ENCODE assay signal across 8 mouse cellular contexts in the genomic region with DNA sequence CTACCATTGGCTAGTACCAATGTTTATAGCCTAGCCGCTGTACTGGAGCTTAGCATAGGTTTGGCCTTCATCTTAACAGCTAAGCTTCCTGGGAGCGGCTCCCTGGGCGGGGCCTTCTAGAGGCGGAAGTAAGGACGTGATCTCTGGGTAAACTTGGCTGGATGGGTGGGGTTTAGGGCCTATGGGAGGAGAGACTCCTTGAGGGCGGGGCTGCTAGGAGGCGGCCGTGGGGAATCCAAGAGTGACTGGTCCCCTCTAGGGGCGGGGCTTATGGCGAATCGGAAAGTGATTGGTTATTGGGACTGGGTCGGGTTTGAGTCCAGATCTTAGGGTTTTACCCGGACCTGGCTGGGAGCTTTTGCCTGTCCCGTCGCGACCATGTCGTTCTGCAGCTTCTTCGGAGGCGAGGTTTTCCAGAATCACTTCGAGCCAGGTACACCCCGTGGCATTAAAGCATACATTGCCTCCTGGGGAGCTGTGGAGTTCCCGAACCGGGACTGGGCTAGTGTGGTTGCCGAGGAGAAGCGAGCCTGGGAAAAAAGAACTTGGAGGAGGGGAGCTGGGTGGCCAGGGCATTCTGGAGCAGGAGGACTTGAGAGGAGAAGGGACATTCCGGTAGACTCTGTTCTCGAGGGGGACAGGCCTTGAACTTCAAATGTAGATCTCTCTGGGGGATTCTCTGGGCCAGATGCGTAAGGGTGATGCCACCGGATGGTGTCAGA. TPM values are rescaled to one million over a fixed set of nuclear protein-coding genes. Genes with fewer than 3 reads are reported as not detected.
DNase-seq lines count a peak whose midpoint lies in the region; ATAC-seq and TF ChIP-seq lines count a peak whose summit lies in the region.

Gene Msrb1 (plus strand): TSS at position 313 of the 722 bp plus-strand sequence.

- H3K4me2 ChIP-seq in heart, embryonic 12.5 days, result peak within 1 kb of the TSS; percentile 79
- H3K4me2 ChIP-seq in kidney, postnatal 0 days (ENCODE audit: low read length), result peak within 1 kb of the TSS; percentile 94
- H3K4me2 ChIP-seq in liver, embryonic 11.5 days, result peak within 1 kb of the TSS; percentile 90
- peak within 1 kb of the TSS; percentile 77 for H3K4me2 ChIP-seq in stomach, embryonic 14.5 days (replicated peaks; ENCODE audit: low read depth, low read length)

- H3K27ac ChIP-seq in heart, embryonic 12.5 days (ENCODE audit: poor library complexity, severe bottlenecking), result peak within 1 kb of the TSS; percentile 51; the same call in 1 of the 2 replicates
- peak within 1 kb of the TSS; percentile 78 for H3K27ac ChIP-seq in kidney, postnatal 0 days
- peak within 1 kb of the TSS; percentile 49 for H3K27ac ChIP-seq in liver, embryonic 11.5 days (ENCODE audit: low read depth, low read length)
- peak within 1 kb of the TSS; percentile 44; the same call in 1 of the 2 replicates for H3K27ac ChIP-seq in stomach, embryonic 14.5 days (ENCODE audit: low read length)

- no peak for TF ChIP-seq CTCF in kidney, postnatal 0 days (IDR thresholded peaks at IDR 0.05; ENCODE audit: low read depth)

- peak; percentile 96 for DNase-seq in CD4-positive helper T cell, adult 2 months (ENCODE audit: low read depth, low spot score)
- DNase-seq in brain, embryonic 18.5 days (ENCODE audit: low read depth, low spot score), result peak; percentile 89
- peak; percentile 100 for DNase-seq in kidney, postnatal 0 days (ENCODE audit: low spot score)
- peak; percentile 94 for DNase-seq in liver, embryonic 11.5 days (ENCODE audit: low spot score)
- peak; percentile 96 for DNase-seq in naive thymus-derived CD4-positive, alpha-beta T cell, adult 2 months (ENCODE audit: low read depth)

- H3K4me3 ChIP-seq in heart, embryonic 12.5 days, result peak within 1 kb of the TSS; percentile 69
- peak within 1 kb of the TSS; percentile 66 for H3K4me3 ChIP-seq in kidney, postnatal 0 days (replicated peaks; ENCODE audit: low read depth, low read length)
- H3K4me3 ChIP-seq in liver, embryonic 11.5 days (ENCODE audit: low read depth, low read length), result peak within 1 kb of the TSS; percentile 71
- H3K4me3 ChIP-seq in stomach, embryonic 14.5 days (ENCODE audit: low read depth, low read length), result peak within 1 kb of the TSS; percentile 53

- under 1% methylated on average over 29 of the region's 29 CpGs for WGBS in heart, embryonic 12.5 days
- WGBS in kidney, postnatal 0 days, result under 1% methylated on average over 29 of the region's 29 CpGs
- WGBS in liver, embryonic 11.5 days, result under 1% methylated on average over 29 of the region's 29 CpGs
- WGBS in stomach, embryonic 14.5 days, result 1% methylated on average over 29 of the region's 29 CpGs

- no peaks in the 10 kb centered on the region for H3K27me3 ChIP-seq in heart, embryonic 12.5 days (replicated peaks)
- H3K27me3 ChIP-seq in kidney, postnatal 0 days (ENCODE audit: insufficient read depth, low read length), result no peaks in the 10 kb centered on the region
- H3K27me3 ChIP-seq in liver, embryonic 11.5 days (replicated peaks; ENCODE audit: control insufficient read depth, insufficient read depth, low read length), result no peaks in the 10 kb centered on the region
- H3K27me3 ChIP-seq in stomach, embryonic 14.5 days (ENCODE audit: control insufficient read depth, insufficient read depth, low read length), result no peaks in the 10 kb centered on the region

- peak; percentile 96 for ATAC-seq in erythroid progenitor cell, adult 5-6 weeks (replicated peaks; ENCODE audit: low FRiP score, poor library complexity, severe bottlenecking)
- ATAC-seq in heart, embryonic 12.5 days (ENCODE audit: insufficient number of reproducible peaks, low FRiP score), result peak; percentile 96
- ATAC-seq in kidney, postnatal 0 days (replicated peaks; ENCODE audit: low FRiP score, low read depth), result peak; percentile 95
- ATAC-seq in liver, embryonic 11.5 days (replicated peaks; ENCODE audit: low FRiP score), result peak; percentile 96
- ATAC-seq in stomach, embryonic 14.5 days (ENCODE audit: insufficient number of reproducible peaks, insufficient read depth, low FRiP score, low read depth), result peak; percentile 96

- peaks cover 30% of the 10 kb centered on the region for H3K4me1 ChIP-seq in heart, embryonic 12.5 days (replicated peaks)
- H3K4me1 ChIP-seq in kidney, postnatal 0 days (replicated peaks; ENCODE audit: insufficient read depth, low read length), result peaks cover 13% of the 10 kb centered on the region
- peaks cover 12% of the 10 kb centered on the region for H3K4me1 ChIP-seq in liver, embryonic 11.5 days (replicated peaks; ENCODE audit: control insufficient read depth, insufficient read depth, low read length)
- H3K4me1 ChIP-seq in stomach, embryonic 14.5 days (ENCODE audit: control insufficient read depth, insufficient read depth, low read length), result peaks cover 12% of the 10 kb centered on the region

- peaks cover 13% of the 10 kb centered on the region; the same call in 1 of the 2 replicates for H3K36me3 ChIP-seq in heart, embryonic 12.5 days
- H3K36me3 ChIP-seq in kidney, postnatal 0 days (ENCODE audit: insufficient read depth, low read length), result no peaks in the 10 kb centered on the region
- H3K36me3 ChIP-seq in liver, embryonic 11.5 days (ENCODE audit: control insufficient read depth, insufficient read depth, low read length), result no peaks in the 10 kb centered on the region
- H3K36me3 ChIP-seq in stomach, embryonic 14.5 days (ENCODE audit: control insufficient read depth, insufficient read depth, low read length), result no peaks in the 10 kb centered on the region

- peak within 1 kb of the TSS; percentile 82 for H3K9ac ChIP-seq in heart, embryonic 12.5 days
- peak within 1 kb of the TSS; percentile 70 for H3K9ac ChIP-seq in kidney, postnatal 0 days (ENCODE audit: low read depth, low read length)
- H3K9ac ChIP-seq in liver, embryonic 11.5 days (ENCODE audit: low read depth, low read length), result peak within 1 kb of the TSS; percentile 77
- peak within 1 kb of the TSS; percentile 54 for H3K9ac ChIP-seq in stomach, embryonic 14.5 days (replicated peaks; ENCODE audit: low read depth, low read length)

- no peaks in the 10 kb centered on the region for H3K9me3 ChIP-seq in heart, embryonic 12.5 days (replicated peaks)
- no peaks in the 10 kb centered on the region for H3K9me3 ChIP-seq in kidney, postnatal 0 days (replicated peaks; ENCODE audit: low read length)
- no peaks in the 10 kb centered on the region for H3K9me3 ChIP-seq in liver, embryonic 11.5 days (ENCODE audit: control insufficient read depth, low read length)
- no peaks in the 10 kb centered on the region for H3K9me3 ChIP-seq in stomach, embryonic 14.5 days (ENCODE audit: control insufficient read depth, low read depth, low read length)

RNA-seq across cellular contexts. Expression of gene Msrb1, which starts in this region (rescaled TPM):
- 108 and 112 TPM in 2 replicates for total RNA-seq in erythroid progenitor cell, adult 5-6 weeks (2015; ENCODE audit: low replicate concordance)
- total RNA-seq in erythroid progenitor cell, adult 5-6 weeks (2017; ENCODE audit: low replicate concordance), result 29.5 and 61.6 TPM in 2 replicates
- 17.3 and 18.2 TPM in 2 replicates for polyA plus RNA-seq in heart, embryonic 12.5 days (2016; fragmentation: Nextera tagmentation; extraction: Ambion mirVana)
- 45.8 and 48.6 TPM in 2 replicates for polyA plus RNA-seq in kidney, postnatal 0 days (2015; fragmentation: Nextera tagmentation; extraction: Ambion mirVana)
- polyA plus RNA-seq in liver, embryonic 11.5 days (2014; fragmentation: Nextera tagmentation; extraction: Ambion mirVana), result 30.7 and 31.0 TPM in 2 replicates
- 40.3 and 41.3 TPM in 2 replicates for polyA plus RNA-seq in stomach, embryonic 14.5 days (2014; fragmentation: Nextera tagmentation; extraction: Ambion mirVana)

Comparison
In these comparisons a context has a peak if more than half of its experiments do, and no peak if none do; other contexts are left out.
1. Peak in every context shown above with its lines: DNase-seq, ATAC-seq, H3K4me3 ChIP-seq and H3K27ac ChIP-seq.